Mouse (Mus musculus): ENCODE results near the gene Lrrc27.

GRCm38 (mm10) chr7:139253462-139253861 is 40.7 kb downstream of the Lrrc27 start:
- TF ChIP-seq CTCF (IDR thresholded peaks at IDR 0.05; ENCODE audit: borderline replicate concordance, extremely low read depth, insufficient read depth, insufficient read length) (no peak), POLR2A (IDR thresholded peaks at IDR 0.05; ENCODE audit: borderline replicate concordance, extremely low read depth, insufficient read depth, insufficient read length, poor library complexity, severe bottlenecking) (no peak)
